Mouse (Mus musculus) liver, postnatal 0 days (tissue): Measurements from ENCODE around the gene Frzb.

ENCODE experiments used
- CTCF ChIP-seq: sonication (generic); IDR thresholded peaks from 2 replicates; pipeline ENCODE4 v1.5.1; 2016; ENCODE audit warnings: antibody characterized with exemption, low read depth
- EP300 ChIP-seq: IDR thresholded peaks from 2 replicates; pipeline ENCODE4 v1.6.1; 2016; ENCODE audit warnings: antibody characterized with exemption, low read depth, mild to moderate bottlenecking

DNA sequence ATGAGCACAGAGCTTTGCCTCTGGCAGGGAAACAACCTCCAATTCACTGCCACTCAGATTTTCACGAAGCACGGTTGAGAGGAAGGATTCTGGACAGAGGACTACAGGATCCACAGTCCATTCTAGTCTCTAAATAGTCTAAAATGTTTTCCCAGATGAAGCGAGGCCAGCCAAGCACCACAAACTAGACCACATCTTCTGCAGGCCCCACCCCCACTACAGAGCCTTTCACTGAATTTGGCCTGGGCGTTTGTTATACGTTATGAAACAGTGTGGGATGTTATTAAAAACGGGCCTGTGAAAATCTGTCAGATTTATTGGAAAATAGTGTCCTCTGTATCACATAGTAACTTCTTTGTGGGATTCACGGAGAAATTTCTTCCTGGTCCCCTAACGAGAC, 76.0 kb downstream of the Frzb start:
- TF ChIP-seq CTCF (no peak), EP300 (no peak)
